Mouse (Mus musculus): ENCODE measurements around the gene Arhgap25. TPM values are rescaled to one million over a fixed set of nuclear protein-coding genes. Genes with fewer than 3 reads are reported as not detected.

Arhgap25 gene
- polyA plus RNA-seq, 1 experiment: not detected

- TF ChIP-seq POLR2A (IDR thresholded peaks at IDR 0.05; ENCODE audit: insufficient read depth, low read length) (no peak), EP300 (IDR thresholded peaks at IDR 0.05; ENCODE audit: insufficient read depth, low read depth, low read length) (no peak), CTCF (IDR thresholded peaks at IDR 0.05; ENCODE audit: low read depth, low read length) (no peak)
- no peak overlapping the region for H3K9ac ChIP-seq (ENCODE audit: low read depth, poor library complexity, severe bottlenecking)
- no peaks in the 10 kb centered on the region for H3K4me1 ChIP-seq (ENCODE audit: control insufficient read depth, insufficient read depth, low read length)
Measured at GRCm38 (mm10) chr6:87537678-87538077, 4.6 kb upstream of the Arhgap25 start.

GRCm38 (mm10) chr6:87536270-87536669 lies 3.2 kb upstream of the Arhgap25 start:
- TF ChIP-seq CTCF (IDR thresholded peaks at IDR 0.05; ENCODE audit: low read depth, low read length) (no peak), EP300 (IDR thresholded peaks at IDR 0.05; ENCODE audit: insufficient read depth, low read depth, low read length) (no peak), POLR2A (IDR thresholded peaks at IDR 0.05; ENCODE audit: insufficient read depth, low read length) (no peak)
- no peaks in the 10 kb centered on the region for H3K36me3 ChIP-seq (ENCODE audit: control insufficient read depth, insufficient read depth, low read length, poor library complexity, severe bottlenecking)
- no peak overlapping the region for H3K27ac ChIP-seq (ENCODE audit: insufficient read depth, low read length)
- no peaks in the 10 kb centered on the region for H3K9me3 ChIP-seq (replicated peaks; ENCODE audit: control insufficient read depth, insufficient read depth, low read length, poor library complexity, severe bottlenecking)
- H3K4me1 ChIP-seq (ENCODE audit: control insufficient read depth, insufficient read depth, low read length): no peaks in the 10 kb centered on the region
- no peaks in the 10 kb centered on the region for H3K27me3 ChIP-seq (ENCODE audit: control insufficient read depth, insufficient read depth, low read length, poor library complexity, severe bottlenecking)
- H3K9ac ChIP-seq (ENCODE audit: low read depth, poor library complexity, severe bottlenecking): no peak overlapping the region
- no peak overlapping the region for H3K4me3 ChIP-seq (ENCODE audit: low read depth, low read length)

More at GRCm38 (mm10) chr6:87537678-87538077, 4.6 kb upstream of the Arhgap25 start:
- no peaks in the 10 kb centered on the region for H3K9me3 ChIP-seq (replicated peaks; ENCODE audit: control insufficient read depth, insufficient read depth, low read length, poor library complexity, severe bottlenecking)
- H3K36me3 ChIP-seq (ENCODE audit: control insufficient read depth, insufficient read depth, low read length, poor library complexity, severe bottlenecking): no peaks in the 10 kb centered on the region
- no peaks in the 10 kb centered on the region for H3K27me3 ChIP-seq (ENCODE audit: control insufficient read depth, insufficient read depth, low read length, poor library complexity, severe bottlenecking)
- no peak overlapping the region for H3K27ac ChIP-seq (ENCODE audit: insufficient read depth, low read length)
- H3K4me3 ChIP-seq (ENCODE audit: low read depth, low read length): no peak overlapping the region

GRCm38 (mm10) chr6:87535651-87536050 lies 2.6 kb upstream of the Arhgap25 start:
- no peak overlapping the region for H3K27ac ChIP-seq (ENCODE audit: insufficient read depth, low read length)
- H3K9ac ChIP-seq (ENCODE audit: low read depth, poor library complexity, severe bottlenecking): no peak overlapping the region
- H3K27me3 ChIP-seq (ENCODE audit: control insufficient read depth, insufficient read depth, low read length, poor library complexity, severe bottlenecking): no peaks in the 10 kb centered on the region
- no peaks in the 10 kb centered on the region for H3K9me3 ChIP-seq (replicated peaks; ENCODE audit: control insufficient read depth, insufficient read depth, low read length, poor library complexity, severe bottlenecking)
- no peak overlapping the region for H3K4me3 ChIP-seq (ENCODE audit: low read depth, low read length)
- TF ChIP-seq CTCF (IDR thresholded peaks at IDR 0.05; ENCODE audit: low read depth, low read length) (no peak), EP300 (IDR thresholded peaks at IDR 0.05; ENCODE audit: insufficient read depth, low read depth, low read length) (no peak), POLR2A (IDR thresholded peaks at IDR 0.05; ENCODE audit: insufficient read depth, low read length) (no peak)
- no peaks in the 10 kb centered on the region for H3K36me3 ChIP-seq (ENCODE audit: control insufficient read depth, insufficient read depth, low read length, poor library complexity, severe bottlenecking)
- no peaks in the 10 kb centered on the region for H3K4me1 ChIP-seq (ENCODE audit: control insufficient read depth, insufficient read depth, low read length)

- Histone ChIP-seq H3K36me3 (ENCODE audit: control insufficient read depth, insufficient read depth, low read length, poor library complexity, severe bottlenecking) (no peaks in the 10 kb centered on the region), H3K4me3 (ENCODE audit: low read depth, low read length) (no peak overlapping the region), H3K9ac (ENCODE audit: low read depth, poor library complexity, severe bottlenecking) (no peak overlapping the region), H3K4me1 (ENCODE audit: control insufficient read depth, insufficient read depth, low read length) (no peaks in the 10 kb centered on the region), H3K27ac (ENCODE audit: insufficient read depth, low read length) (no peak overlapping the region), H3K9me3 (replicated peaks; ENCODE audit: control insufficient read depth, insufficient read depth, low read length, poor library complexity, severe bottlenecking) (no peaks in the 10 kb centered on the region), H3K27me3 (ENCODE audit: control insufficient read depth, insufficient read depth, low read length, poor library complexity, severe bottlenecking) (no peaks in the 10 kb centered on the region)
- no peak for TF ChIP-seq POLR2A (IDR thresholded peaks at IDR 0.05; ENCODE audit: insufficient read depth, low read length)
Measured at GRCm38 (mm10) chr6:87534855-87535575, 2.0 kb upstream of the Arhgap25 start.

GRCm38 (mm10) chr6:87531456-87532015 lies 1.5 kb downstream of the Arhgap25 start:
- Histone ChIP-seq H3K9me3 (replicated peaks; ENCODE audit: control insufficient read depth, insufficient read depth, low read length, poor library complexity, severe bottlenecking) (no peaks in the 10 kb centered on the region), H3K36me3 (ENCODE audit: control insufficient read depth, insufficient read depth, low read length, poor library complexity, severe bottlenecking) (no peaks in the 10 kb centered on the region), H3K27me3 (ENCODE audit: control insufficient read depth, insufficient read depth, low read length, poor library complexity, severe bottlenecking) (no peaks in the 10 kb centered on the region), H3K4me3 (ENCODE audit: low read depth, low read length) (no peak overlapping the region), H3K9ac (ENCODE audit: low read depth, poor library complexity, severe bottlenecking) (no peak overlapping the region), H3K4me1 (ENCODE audit: control insufficient read depth, insufficient read depth, low read length) (no peaks in the 10 kb centered on the region), H3K27ac (ENCODE audit: insufficient read depth, low read length) (no peak overlapping the region)
- TF ChIP-seq CTCF (IDR thresholded peaks at IDR 0.05; ENCODE audit: low read depth, low read length) (no peak), POLR2A (IDR thresholded peaks at IDR 0.05; ENCODE audit: insufficient read depth, low read length) (no peak), EP300 (IDR thresholded peaks at IDR 0.05; ENCODE audit: insufficient read depth, low read depth, low read length) (no peak)

- Histone ChIP-seq H3K27me3 (ENCODE audit: control insufficient read depth, insufficient read depth, low read length, poor library complexity, severe bottlenecking) (no peaks in the 10 kb centered on the region), H3K27ac (ENCODE audit: insufficient read depth, low read length) (no peak overlapping the region), H3K36me3 (ENCODE audit: control insufficient read depth, insufficient read depth, low read length, poor library complexity, severe bottlenecking) (no peaks in the 10 kb centered on the region), H3K9me3 (replicated peaks; ENCODE audit: control insufficient read depth, insufficient read depth, low read length, poor library complexity, severe bottlenecking) (no peaks in the 10 kb centered on the region), H3K9ac (ENCODE audit: low read depth, poor library complexity, severe bottlenecking) (no peak overlapping the region), H3K4me1 (ENCODE audit: control insufficient read depth, insufficient read depth, low read length) (no peaks in the 10 kb centered on the region), H3K4me3 (ENCODE audit: low read depth, low read length) (no peak overlapping the region)
- TF ChIP-seq POLR2A (IDR thresholded peaks at IDR 0.05; ENCODE audit: insufficient read depth, low read length) (no peak), EP300 (IDR thresholded peaks at IDR 0.05; ENCODE audit: insufficient read depth, low read depth, low read length) (no peak)
Measured at GRCm38 (mm10) chr6:87530386-87530785, 2.7 kb downstream of the Arhgap25 start.

All from ES-Bruce4 (cell line).